Mouse (Mus musculus) midbrain, embryonic 14.5 days (tissue): ENCODE data around the gene Vmn1r22. TPM values are rescaled to one million over a fixed set of nuclear protein-coding genes. Genes with fewer than 3 reads are reported as not detected.
"Not testable (repeated sequence)": the region's sequence is repeated elsewhere in the genome, so short reads cannot be mapped to it uniquely, and the experiment has no call there.

Experiments
- ATAC-seq: fragments of 200-750 bp; cut with Nextera tagmentation; 2 replicates; pipeline ENCODE4 v1.8.0; 2017; ENCODE audit warnings: moderate number of reproducible peaks, moderate library complexity; ENCODE audit not compliant: low FRiP score, low TSS enrichment
- DNase-seq: peaks from one replicate; pipeline ENCODE4 v3.0.0-alpha.2; 2015
- H3K27ac ChIP-seq: fragments of 300-500 bp; sonication (generic); replicated peaks from 2 replicates; pipeline ENCODE4 v1.5.1; 2014; ENCODE audit warnings: mild to moderate bottlenecking, low read depth, low read length, moderate library complexity
- H3K27me3 ChIP-seq: fragments of 300-500 bp; sonication (generic); 2 replicates; pipeline ENCODE4 v1.6.1; 2014; ENCODE audit warnings: low read length, control low read depth, mixed read lengths; ENCODE audit not compliant: control insufficient read depth, insufficient read depth
- H3K36me3 ChIP-seq: fragments of 300-500 bp; sonication (generic); 2 replicates; pipeline ENCODE4 v1.6.1; 2014; ENCODE audit warnings: low read length, control low read depth; ENCODE audit not compliant: control insufficient read depth, insufficient read depth
- H3K4me1 ChIP-seq: fragments of 300-500 bp; sonication (generic); 2 replicates; pipeline ENCODE4 v1.6.1; 2014; ENCODE audit warnings: mild to moderate bottlenecking, antibody characterized with exemption, low read length, control low read depth; ENCODE audit not compliant: control insufficient read depth, insufficient read depth
- H3K4me2 ChIP-seq: fragments of 300-500 bp; sonication (generic); 2 replicates; pipeline ENCODE4 v1.6.1; 2014; ENCODE audit warnings: mild to moderate bottlenecking, low read length, moderate library complexity
- H3K4me3 ChIP-seq: fragments of 300-500 bp; sonication (generic); replicated peaks from 2 replicates; pipeline ENCODE4 v1.5.1; 2014; ENCODE audit warnings: low read depth, low read length
- H3K9ac ChIP-seq: fragments of 300-500 bp; sonication (generic); replicated peaks from 2 replicates; pipeline ENCODE4 v1.6.1; 2014; ENCODE audit warnings: mild to moderate bottlenecking, low read length, moderate library complexity
- H3K9me3 ChIP-seq: fragments of 300-500 bp; sonication (generic); 2 replicates; pipeline ENCODE4 v1.6.1; 2016; ENCODE audit warnings: low read length, control low read depth, mixed read lengths; ENCODE audit not compliant: control insufficient read depth
- WGBS: fragments of 180-500 bp; shearing (Covaris S2); extraction: QIAGEN DNeasy Blood & Tissue Kit; methylation state at CpG from one replicate; pipeline ENCODE4 v1.1.7; 2014; 5-methylcytosine and 5-hydroxymethylcytosine counted together
- polyA plus RNA-seq: library from polyadenylated mRNA; unstranded; fragments of >200 nt; fragmentation: Nextera tagmentation; extraction: Ambion mirVana; gene quantifications from 2 replicates; pipeline ENCODE4 v1.2.1, GENCODE M21; 2014

The Vmn1r22 gene
- not detected in 2 replicates for polyA plus RNA-seq

DNA sequence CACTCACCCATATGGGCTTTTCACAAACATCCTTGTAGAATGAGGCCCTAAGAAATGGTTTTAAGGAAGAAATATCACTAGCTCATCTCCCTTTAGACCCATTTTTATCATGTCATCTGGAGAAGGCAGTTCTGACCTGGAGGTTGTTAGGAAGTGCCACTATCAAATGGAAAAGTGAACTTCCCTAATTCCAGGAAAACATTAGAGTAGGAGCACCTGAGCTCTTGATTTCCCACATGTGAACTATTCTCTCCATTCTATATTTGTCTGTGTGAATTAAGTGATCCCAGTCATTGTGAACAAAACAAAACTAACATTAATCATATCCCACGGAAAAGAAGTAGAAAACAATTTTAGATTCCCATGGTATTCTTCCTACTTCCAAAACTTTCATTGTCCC lies at the start of gene Vmn1r22:
Vmn1r22 (minus strand) TSS at position 101 of the 400 bp plus-strand sequence.
- Histone ChIP-seq H3K4me1 (no peaks in the 10 kb centered on the region), H3K9me3 (peaks cover 3% of the 10 kb centered on the region; the same call in 1 of the 2 replicates), H3K36me3 (no peaks in the 10 kb centered on the region), H3K4me3 (no peak within 1 kb of the TSS), H3K27ac (no peak within 1 kb of the TSS), H3K9ac (no peak within 1 kb of the TSS), H3K4me2 (no peak within 1 kb of the TSS), H3K27me3 (no peaks in the 10 kb centered on the region)
- DNase-seq (no peak), ATAC-seq (no peak)
- 83% methylated on average over 1 of the region's 1 CpGs for WGBS

DNA sequence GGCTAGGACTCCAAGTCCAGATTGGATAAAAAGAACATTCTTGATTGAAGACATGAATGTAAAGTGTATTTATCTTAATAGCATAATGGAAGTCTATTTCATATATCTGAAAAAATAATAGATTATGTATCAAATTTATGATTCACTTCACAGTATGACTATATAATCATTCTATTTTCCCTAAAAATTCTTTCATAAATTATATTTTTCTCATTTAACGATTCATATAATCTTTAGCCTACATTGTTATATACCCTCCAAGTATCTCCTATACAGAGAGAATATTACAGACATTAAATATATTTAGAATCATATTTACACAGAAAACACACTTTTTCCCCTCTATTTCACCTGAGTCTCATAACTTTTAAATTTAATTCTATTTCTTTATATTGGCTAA lies 18.9 kb upstream of the Vmn1r22 start, which contains the start of gene Vmn1r23:
Vmn1r23 (minus strand) TSS at position 101 of the 400 bp plus-strand sequence.
- H3K9ac ChIP-seq = no peak within 1 kb of the TSS
- H3K9me3 ChIP-seq = no peaks in the 10 kb centered on the region
- H3K4me2 ChIP-seq = no peak within 1 kb of the TSS
- DNase-seq (no peak), ATAC-seq (no peak)
- H3K4me1 ChIP-seq = no peaks in the 10 kb centered on the region
- H3K27me3 ChIP-seq = no peaks in the 10 kb centered on the region
- no peaks in the 10 kb centered on the region for H3K36me3 ChIP-seq
- 92% methylated on average over 1 of the region's 1 CpGs for WGBS
- no peak within 1 kb of the TSS for H3K27ac ChIP-seq
- no peak within 1 kb of the TSS for H3K4me3 ChIP-seq

DNA sequence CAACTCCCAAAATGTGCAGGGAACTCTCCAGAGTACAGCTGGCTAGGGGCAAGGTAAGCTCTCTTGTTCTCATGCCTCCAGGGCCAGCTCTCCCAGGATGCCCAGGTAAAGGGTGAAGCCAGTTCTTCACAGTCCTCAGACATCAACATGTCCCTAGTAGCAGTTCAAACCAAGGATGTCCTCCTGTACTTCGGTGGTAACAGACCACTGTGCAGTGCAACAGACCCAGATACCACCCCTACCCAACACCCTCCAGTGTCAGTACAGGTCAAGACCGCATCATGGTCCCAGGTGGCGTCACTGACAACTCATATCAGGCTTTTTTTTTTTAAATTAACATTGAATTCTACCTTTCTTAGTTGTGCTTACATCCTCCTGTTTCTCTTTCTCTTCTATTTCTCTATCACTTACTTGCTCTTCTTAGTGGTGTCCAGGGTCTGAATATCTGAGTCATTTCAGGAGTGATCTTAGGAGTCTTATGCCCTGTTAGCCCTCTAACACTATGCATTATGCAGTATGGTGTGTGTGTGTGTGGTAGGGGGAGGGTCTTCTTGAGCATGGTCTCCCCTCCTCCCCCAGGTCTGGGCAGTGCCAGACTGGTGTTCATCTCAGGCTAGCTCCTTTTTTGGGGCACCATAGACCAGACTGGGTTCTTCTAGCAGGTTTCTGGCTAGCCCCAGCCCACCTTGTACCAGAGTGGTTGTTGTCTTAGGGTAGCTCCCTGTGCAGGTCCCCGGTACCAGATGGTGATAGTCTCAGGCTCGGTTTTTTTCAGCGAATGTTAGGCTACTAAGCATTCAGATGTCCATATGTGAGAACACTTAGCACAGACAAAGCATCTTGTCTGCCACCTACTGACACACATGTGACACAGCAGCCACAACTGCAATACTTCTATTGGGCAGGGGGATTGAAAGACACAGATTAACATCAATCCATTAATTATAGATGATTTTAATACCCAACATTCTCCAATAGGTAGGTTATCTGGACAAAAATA lies 48.5 kb downstream of the Vmn1r22 start:
- no peak overlapping the region for H3K4me3 ChIP-seq
- no peaks in the 10 kb centered on the region for H3K27me3 ChIP-seq
- 56% methylated on average over 6 of the region's 6 CpGs for WGBS
- no peaks in the 10 kb centered on the region for H3K4me1 ChIP-seq
- no peak overlapping the region for H3K4me2 ChIP-seq
- H3K36me3 ChIP-seq = no peaks in the 10 kb centered on the region
- no peak overlapping the region for H3K9ac ChIP-seq
- peak; percentile 84 for DNase-seq
- peak; percentile 87 for ATAC-seq
- no peaks in the 10 kb centered on the region for H3K9me3 ChIP-seq
- H3K27ac ChIP-seq = no peak overlapping the region

DNA sequence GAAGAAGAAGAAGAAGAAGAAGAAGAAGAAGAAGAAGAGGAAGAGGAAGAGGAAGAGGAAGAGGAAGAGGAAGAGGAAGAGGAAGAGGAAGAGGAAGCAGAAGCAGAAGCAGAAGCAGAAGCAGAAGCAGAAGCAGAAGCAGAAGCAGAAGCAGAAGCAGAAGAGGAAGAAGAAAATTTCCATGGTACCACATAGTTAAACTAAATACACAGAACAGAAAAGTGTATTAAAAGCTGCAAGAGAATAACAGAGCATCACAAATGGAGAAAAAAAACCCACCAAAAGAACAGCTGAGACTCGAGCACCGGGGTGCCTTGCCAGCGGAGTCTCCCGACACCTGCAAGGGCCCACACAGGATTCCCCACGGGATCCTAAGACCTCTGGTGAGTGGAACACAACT lies 56.7 kb downstream of the Vmn1r22 start:
- not testable (repeated sequence) for H3K27me3 ChIP-seq, DNase-seq, H3K36me3 ChIP-seq, H3K4me1 ChIP-seq, H3K27ac ChIP-seq, H3K4me2 ChIP-seq, H3K4me3 ChIP-seq, H3K9me3 ChIP-seq, ATAC-seq, H3K9ac ChIP-seq
- WGBS = 85% methylated on average over 5 of the region's 5 CpGs

DNA sequence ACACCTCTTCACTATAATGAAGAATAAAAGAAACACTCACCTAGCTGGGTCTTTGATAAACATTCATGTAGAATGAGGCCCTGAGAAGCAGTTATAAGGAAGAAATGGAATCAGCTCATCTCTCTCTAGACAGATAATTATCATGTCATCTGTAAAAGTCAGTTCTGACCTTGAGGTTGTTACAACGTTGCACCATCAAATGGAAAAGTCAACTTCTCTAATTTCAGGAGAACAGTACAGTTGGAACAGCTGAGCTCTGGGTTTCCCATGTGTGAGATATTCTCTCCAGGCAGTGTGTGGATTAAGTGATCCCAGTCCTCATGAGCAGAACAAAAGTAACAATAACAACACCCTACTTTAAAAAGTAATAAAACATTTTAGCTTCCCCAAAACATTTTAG lies 57.5 kb downstream of the Vmn1r22 start, which contains the start of gene Vmn1r21:
Vmn1r21 (minus strand) TSS at position 58 of the 400 bp plus-strand sequence.
- Histone ChIP-seq H3K9me3 (no peaks in the 10 kb centered on the region), H3K27ac (no peak within 1 kb of the TSS), H3K36me3 (no peaks in the 10 kb centered on the region), H3K27me3 (no peaks in the 10 kb centered on the region), H3K4me1 (no peaks in the 10 kb centered on the region), H3K9ac (no peak within 1 kb of the TSS), H3K4me3 (no peak within 1 kb of the TSS), H3K4me2 (no peak within 1 kb of the TSS)
- DNase-seq (no peak), ATAC-seq (no peak)
- 69% methylated on average over 1 of the region's 1 CpGs for WGBS

Other genes with a start within 250 kb of the Vmn1r22 start
- 15.2 and 17.3 TPM in 2 replicates for gene Pyurf, start 215.9 kb downstream of the Vmn1r22 start, polyA plus RNA-seq
- gene Lancl2, start 205.5 kb downstream of the Vmn1r22 start, polyA plus RNA-seq = 84.2 and 102 TPM in 2 replicates
- gene Vopp1, start 82.9 kb downstream of the Vmn1r22 start, polyA plus RNA-seq = 102 and 109 TPM in 2 replicates
- gene Vmn1r21, start 57.7 kb downstream of the Vmn1r22 start, polyA plus RNA-seq = 0.12 TPM in 1 of 2 replicates, not detected in the other
- not detected in 2 replicates for gene Vmn1r23, start 18.8 kb upstream of the Vmn1r22 start, polyA plus RNA-seq
- gene Vmn1r24, start 53.5 kb upstream of the Vmn1r22 start, polyA plus RNA-seq = not detected in 2 replicates
- not detected in 2 replicates for gene Vmn1r25, start 72.8 kb upstream of the Vmn1r22 start, polyA plus RNA-seq
- not detected in 2 replicates for gene Vmn1r26, start 107.1 kb upstream of the Vmn1r22 start, polyA plus RNA-seq